Mouse (Mus musculus) kidney, postnatal 25 days (tissue): ENCODE results near the gene 9330161L09Rik.
"Not testable (repeated sequence)": the region's sequence is repeated elsewhere in the genome, so short reads cannot be mapped to it uniquely, and the experiment has no call there.

Experiments used
- DNase-seq, 2 experiments: peaks; one replicate each; pipeline ENCODE4 v3.0.0; 2021; ENCODE audit warnings: mixed read lengths in 2 of 2

9330161L09Rik gene

GRCm38 (mm10) chr12:103407720-103408119 lies at the start of gene 9330161L09Rik:
Gene 9330161L09Rik, minus strand, starts transcription at chr12:103407820.
- DNase-seq: no peak

GRCm38 (mm10) chr12:103457140-103457539 lies 49.5 kb upstream of the 9330161L09Rik start, which contains the start of gene Ifi27l2b:
Gene Ifi27l2b, minus strand, starts transcription at chr12:103457223.
- DNase-seq: no peak

- not testable (repeated sequence) for DNase-seq
Measured at GRCm38 (mm10) chr12:103456727-103457126, 49.1 kb upstream of the 9330161L09Rik start.

GRCm38 (mm10) chr12:103453361-103453760 lies 45.7 kb upstream of the 9330161L09Rik start:
- DNase-seq: no peak

GRCm38 (mm10) chr12:103445060-103445459 lies 37.4 kb upstream of the 9330161L09Rik start:
- DNase-seq: no peak

- DNase-seq: not testable (repeated sequence)
Measured at GRCm38 (mm10) chr12:103444261-103444660, 36.6 kb upstream of the 9330161L09Rik start.

- no peak for DNase-seq
Measured at GRCm38 (mm10) chr12:103443524-103443923, 35.9 kb upstream of the 9330161L09Rik start, which contains the start of gene Ifi27l2a. Gene Ifi27l2a, minus strand, starts transcription at chr12:103443680.

GRCm38 (mm10) chr12:103437601-103438000 lies 30.0 kb upstream of the 9330161L09Rik start:
- no peak for DNase-seq

GRCm38 (mm10) chr12:103434861-103435260 lies 27.2 kb upstream of the 9330161L09Rik start:
- DNase-seq: no peak

GRCm38 (mm10) chr12:103433986-103434731 lies 26.5 kb upstream of the 9330161L09Rik start, which contains the start of gene Ifi27:
Gene Ifi27, plus strand, starts transcription at chr12:103434211.
- peak; percentile 82 to 88 for DNase-seq

- no peak for DNase-seq
Measured at GRCm38 (mm10) chr12:103433430-103433829, 25.8 kb upstream of the 9330161L09Rik start.

- peak in 1 of 2 experiments; percentile 11 for DNase-seq
Measured at GRCm38 (mm10) chr12:103426710-103427109, 19.1 kb upstream of the 9330161L09Rik start.

GRCm38 (mm10) chr12:103425729-103426470 lies 18.3 kb upstream of the 9330161L09Rik start, which contains the start of gene Ddx24:
Gene Ddx24, minus strand, starts transcription at chr12:103425830.
- peak; percentile 98 to 99 for DNase-seq

GRCm38 (mm10) chr12:103425016-103425728 lies 17.6 kb upstream of the 9330161L09Rik start:
- DNase-seq: peak in 1 of 2 experiments; percentile 22

GRCm38 (mm10) chr12:103408144-103408543 lies 524 bp upstream of the 9330161L09Rik start:
- peak in 1 of 2 experiments; percentile 26 for DNase-seq

- DNase-seq: no peak
Measured at GRCm38 (mm10) chr12:103404131-103404530, 3.5 kb downstream of the 9330161L09Rik start.

GRCm38 (mm10) chr12:103396751-103397150 lies 10.9 kb downstream of the 9330161L09Rik start:
- DNase-seq: peak in 1 of 2 experiments; percentile 22

GRCm38 (mm10) chr12:103395486-103396275 lies 11.9 kb downstream of the 9330161L09Rik start:
- peak; percentile 43 to 77 for DNase-seq

- no peak for DNase-seq
Measured at GRCm38 (mm10) chr12:103393528-103393927, 14.1 kb downstream of the 9330161L09Rik start.

- DNase-seq: no peak
Measured at GRCm38 (mm10) chr12:103391098-103391497, 16.5 kb downstream of the 9330161L09Rik start.

GRCm38 (mm10) chr12:103389982-103390381 lies 17.6 kb downstream of the 9330161L09Rik start:
- DNase-seq: no peak

GRCm38 (mm10) chr12:103389348-103389727 lies 18.3 kb downstream of the 9330161L09Rik start:
- DNase-seq: no peak
